Mouse (Mus musculus) adrenal gland, postnatal 10 days (tissue): ENCODE data around the gene Psmd6. TPM values are rescaled to one million over a fixed set of nuclear protein-coding genes. Genes with fewer than 3 reads are reported as not detected.

Experiments
- DNase-seq: peaks from one replicate; pipeline ENCODE4 v3.0.0; 2021; ENCODE audit warnings: mixed read lengths
- total RNA-seq, 2 experiments: library from RNA; stranded (reverse); gene quantifications; 2 replicates each; pipeline ENCODE4 v1.2.3; 2021

Gene Psmd6
- total RNA-seq, 2 experiments from 2014 or later: 118 to 130 TPM

- DNase-seq: peak; percentile 17
Measured at GRCm38 (mm10) chr14:14064486-14065141, 56.2 kb downstream of the Psmd6 start.

DNA sequence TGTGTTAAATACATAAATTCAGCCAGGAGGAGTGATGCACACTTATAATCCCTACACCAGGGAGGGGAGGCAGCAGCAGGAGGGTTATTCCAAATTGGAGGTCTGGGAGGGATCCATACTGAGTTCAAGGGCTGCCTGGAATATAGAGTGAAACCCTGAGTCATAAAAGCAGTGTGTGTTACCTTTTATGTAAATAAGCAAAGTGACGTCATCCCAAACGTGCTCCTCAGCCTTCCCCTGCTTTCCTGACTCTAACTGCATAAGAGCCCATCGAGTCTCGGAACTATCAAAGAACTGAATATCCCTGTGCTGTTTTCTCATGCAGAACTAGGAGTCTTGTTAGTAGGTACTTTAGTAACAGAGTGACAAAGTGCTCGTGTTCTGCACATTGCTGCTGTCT is 57.4 kb downstream of the Psmd6 start:
- DNase-seq: no peak

DNA sequence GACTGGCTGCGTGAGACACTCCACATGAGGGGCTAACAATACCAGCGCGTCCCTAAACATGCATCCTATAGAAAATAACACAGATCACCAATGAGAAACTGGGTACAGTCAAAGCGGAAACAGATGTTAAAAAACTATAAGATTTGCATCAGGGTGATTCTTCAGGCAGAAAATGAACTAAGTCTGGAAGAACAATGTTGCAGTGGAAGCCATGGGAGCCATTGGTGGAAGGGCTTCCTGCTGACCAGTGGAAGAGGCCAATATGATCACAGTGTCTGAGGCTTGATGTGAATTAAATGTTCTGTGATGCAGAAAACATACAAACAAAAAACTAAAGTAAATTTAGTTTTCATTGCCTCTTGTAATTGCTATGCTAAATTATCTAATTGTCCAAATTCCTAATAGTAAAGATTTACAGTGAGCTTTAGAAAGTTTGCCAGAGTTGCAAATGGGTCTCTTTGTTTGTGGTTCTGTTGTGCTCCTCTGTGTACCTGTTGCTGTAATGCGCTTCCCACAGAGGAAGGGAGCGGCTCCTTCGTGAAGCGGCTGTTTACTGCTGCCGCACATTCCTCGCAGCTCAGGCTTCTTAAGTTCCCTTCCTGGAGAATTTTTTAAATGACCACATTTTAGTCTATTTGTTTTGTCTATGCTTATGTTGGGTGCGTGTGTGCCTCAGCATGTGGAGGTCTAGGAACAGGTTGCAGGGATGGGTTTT is 58.1 kb downstream of the Psmd6 start:
- DNase-seq: no peak

Other genes with a start within 250 kb of the Psmd6 start
- gene Gm281, start 206.5 kb downstream of the Psmd6 start, total RNA-seq: not detected
- 10 to 100 TPM; 22.6 to 26.2 TPM for gene Atxn7, start 159.5 kb downstream of the Psmd6 start, total RNA-seq
- gene Thoc7, start 159.1 kb downstream of the Psmd6 start, total RNA-seq: 100 to 1,000 TPM; 133 to 134 TPM
- not detected for gene Olfr720, start 65.9 kb upstream of the Psmd6 start, total RNA-seq
- not detected for gene Olfr31, start 201.8 kb upstream of the Psmd6 start, total RNA-seq
- gene Il3ra, start 225.3 kb upstream of the Psmd6 start, total RNA-seq: 10 to 100 TPM; 10.3 to 13.5 TPM